Mouse (Mus musculus) ES-E14 (cell line): Measurements from ENCODE around the gene Prph2.

Experiments used
- HCFC1 ChIP-seq: IDR thresholded peaks from 2 replicates; pipeline ENCODE4 v1.6.1; 2012; ENCODE audit warnings: low read length, inconsistent platforms, borderline replicate concordance; ENCODE audit not compliant: insufficient read depth
- ZC3H11A ChIP-seq: IDR thresholded peaks from 2 replicates; pipeline ENCODE4 v1.6.1; 2012; ENCODE audit warnings: low read depth, mild to moderate bottlenecking, inconsistent platforms, low read length, borderline replicate concordance
- ZNF384 ChIP-seq: IDR thresholded peaks from 2 replicates; pipeline ENCODE4 v1.6.1; 2012; ENCODE audit warnings: low read depth, low read length, inconsistent platforms

DNA sequence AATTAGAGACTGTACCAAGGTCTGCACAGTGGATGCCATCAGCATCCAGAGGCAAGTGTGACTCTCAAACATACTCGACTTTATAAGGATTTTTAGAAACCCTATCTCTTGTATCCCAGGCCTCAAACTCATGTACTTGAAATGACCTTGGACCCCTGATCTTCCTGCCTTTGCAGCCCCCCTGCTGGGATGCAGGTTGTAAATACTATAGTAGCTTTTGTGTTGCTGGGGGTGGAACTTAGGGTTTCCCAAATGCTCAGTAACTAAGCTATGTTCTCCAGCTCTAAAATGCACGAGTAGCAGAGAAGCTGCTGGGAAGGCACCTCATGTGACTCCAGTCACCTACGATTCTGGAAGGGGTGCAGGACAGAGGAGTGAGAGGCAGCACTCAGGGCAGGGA lies 16.7 kb downstream of the Prph2 start:
- TF ChIP-seq ZC3H11A, result no peak
- no peak for TF ChIP-seq HCFC1
- TF ChIP-seq ZNF384, result no peak
